Mouse (Mus musculus) kidney, postnatal 36 days (tissue): ENCODE measurements around the gene Dnajb12.

Experiments used
- DNase-seq, 2 experiments: peaks; one replicate each; pipeline ENCODE4 v3.0.0; 2021 to 2022; ENCODE audit warnings: mixed read lengths in 2 of 2

Gene Dnajb12

DNA sequence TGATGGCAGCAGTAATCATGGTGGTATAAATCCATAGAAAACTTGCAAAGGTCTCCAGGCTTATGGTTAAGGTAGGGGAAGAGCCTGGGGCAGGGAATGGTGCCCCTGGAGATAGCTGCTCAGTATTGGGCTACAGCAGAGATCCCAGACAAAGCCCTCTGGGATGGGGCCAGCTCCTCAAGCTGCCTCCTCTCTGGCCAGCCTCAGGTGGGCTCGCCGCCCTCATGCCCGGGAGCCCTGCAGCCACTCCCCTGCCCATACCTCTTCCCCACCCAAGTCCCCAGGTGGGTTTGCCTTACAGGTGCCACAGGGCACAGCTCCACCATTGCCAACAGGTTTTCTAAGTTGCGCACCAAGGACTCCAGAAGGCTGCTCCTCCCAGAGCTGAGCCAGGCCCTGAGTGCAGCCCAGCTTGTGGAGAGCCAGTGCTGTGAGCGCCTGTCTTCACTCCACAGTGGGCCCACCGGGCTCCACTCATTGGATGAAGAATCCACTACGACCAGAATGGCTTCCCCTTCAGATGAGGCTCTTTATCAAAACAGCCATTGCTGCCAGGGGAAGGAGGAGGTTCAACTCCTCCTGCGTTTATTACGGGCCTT lies 18.9 kb downstream of the Dnajb12 start:
- no peak for DNase-seq

DNA sequence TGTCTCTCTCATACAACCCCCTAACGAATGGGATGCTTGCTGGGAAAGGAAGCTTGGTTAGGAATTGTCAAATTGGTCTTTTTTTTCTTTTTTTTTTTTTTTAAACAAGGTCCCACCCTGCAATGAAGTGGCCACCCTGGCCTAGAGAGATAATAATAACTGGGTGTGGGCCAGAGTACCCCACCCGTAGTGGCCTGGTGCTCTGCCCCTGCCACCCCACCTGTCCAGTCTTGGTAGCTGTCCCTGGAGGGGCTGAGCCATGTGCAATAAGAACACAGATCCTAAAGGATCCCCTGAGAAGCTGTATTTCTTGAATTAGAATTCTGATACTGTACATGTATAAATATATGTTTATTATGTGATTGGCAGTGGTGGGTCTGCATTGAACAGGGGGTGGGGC lies 19.6 kb downstream of the Dnajb12 start:
- DNase-seq: no peak

- DNase-seq: peak; percentile 92 to 93
Observed at GRCm38 (mm10) chr10:59899341-59900173, 20.2 kb downstream of the Dnajb12 start.

GRCm38 (mm10) chr10:59900174-59900435 lies 20.7 kb downstream of the Dnajb12 start:
- no peak for DNase-seq

GRCm38 (mm10) chr10:59900939-59901338 lies 21.6 kb downstream of the Dnajb12 start:
- DNase-seq: no peak

GRCm38 (mm10) chr10:59901463-59901862 lies 22.1 kb downstream of the Dnajb12 start:
- DNase-seq: no peak

GRCm38 (mm10) chr10:59901986-59902605 lies 22.7 kb downstream of the Dnajb12 start:
- DNase-seq: no peak

GRCm38 (mm10) chr10:59902606-59902990 lies 23.2 kb downstream of the Dnajb12 start:
- DNase-seq: no peak

- DNase-seq: no peak
Observed at GRCm38 (mm10) chr10:59903170-59903569, 23.8 kb downstream of the Dnajb12 start.

DNA sequence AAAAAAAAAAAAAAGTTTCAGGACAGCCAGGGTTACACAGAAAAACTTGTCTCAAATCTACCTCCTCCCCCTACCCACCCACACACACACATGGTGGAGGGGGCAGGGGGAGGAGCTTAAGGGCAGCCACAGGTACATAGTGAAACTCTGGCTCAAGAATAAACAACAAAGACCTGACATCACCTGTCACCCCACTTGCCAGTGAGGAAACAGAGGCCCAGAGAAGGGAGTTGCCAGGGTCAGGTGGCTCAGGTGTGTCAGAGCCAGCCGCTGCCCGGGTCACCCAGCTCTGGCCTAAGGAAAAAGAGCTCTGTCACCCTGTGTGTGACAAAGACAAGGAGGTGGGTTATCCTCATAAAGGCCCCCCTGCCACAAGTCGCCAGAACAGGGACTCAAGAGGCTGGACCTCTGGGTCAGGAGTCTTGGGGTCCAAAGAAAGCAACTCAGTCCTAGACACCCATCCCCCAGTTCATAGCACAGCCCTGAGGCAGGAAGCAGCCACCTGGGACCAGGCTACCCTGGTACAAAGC lies 27.8 kb downstream of the Dnajb12 start:
- no peak for DNase-seq

DNA sequence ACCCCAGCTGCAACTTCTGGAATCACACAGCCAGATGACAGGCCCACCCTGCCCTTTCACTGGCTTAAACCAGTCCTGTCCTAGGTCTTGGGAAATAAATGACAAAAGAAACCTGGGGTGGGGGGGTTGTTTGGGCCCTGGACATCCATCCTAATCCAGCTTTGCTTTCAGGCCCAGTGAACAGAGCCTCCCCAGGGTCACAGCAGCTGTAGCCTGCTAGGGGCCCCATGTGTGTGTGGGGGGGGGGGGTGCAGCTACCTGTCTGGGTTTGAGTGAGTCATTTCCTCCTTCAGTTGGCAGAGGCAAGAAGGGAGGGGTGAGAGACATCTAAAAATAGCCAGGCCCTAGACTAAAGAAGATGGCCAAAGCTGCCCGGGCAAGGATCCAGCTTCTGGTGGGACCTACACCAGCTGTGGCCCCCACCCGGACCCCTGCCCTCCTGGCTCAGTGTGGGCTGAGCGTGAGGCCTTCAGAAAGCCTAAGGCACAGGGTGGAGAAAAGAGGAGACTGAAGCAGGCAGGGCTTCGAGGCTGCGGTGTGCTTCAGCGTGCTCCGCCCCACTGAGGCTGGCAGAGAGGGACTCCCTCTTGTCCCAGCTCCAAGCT lies 28.4 kb downstream of the Dnajb12 start:
- peak; percentile 45 to 50 for DNase-seq

DNA sequence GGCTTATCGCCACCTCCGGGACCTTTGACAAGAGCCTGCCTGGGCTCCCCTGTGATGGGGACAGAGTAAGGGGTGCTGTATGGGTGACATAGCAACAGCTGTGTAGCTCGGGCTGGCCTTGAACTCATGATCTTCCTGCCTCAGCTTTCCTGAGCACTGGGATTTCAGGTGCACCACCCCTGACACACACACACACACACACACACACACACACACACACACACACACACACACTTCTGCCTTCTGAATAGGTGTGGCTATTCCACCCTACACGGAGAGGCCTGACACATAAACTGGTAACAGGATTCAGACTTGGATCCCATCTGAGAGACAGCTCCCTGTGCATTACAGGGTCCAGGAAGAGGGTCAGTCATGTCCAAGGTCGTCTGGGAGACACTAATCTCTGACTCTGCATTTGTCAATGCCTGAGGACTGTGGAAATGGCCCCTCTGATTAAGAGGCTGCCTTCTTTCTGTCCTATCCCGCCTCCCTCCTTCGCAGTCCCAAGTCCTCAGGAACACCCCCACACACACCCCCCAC lies 29.5 kb downstream of the Dnajb12 start:
- DNase-seq: no peak

- DNase-seq: peak; percentile 76 to 81
Observed at GRCm38 (mm10) chr10:59909357-59909847, 30.0 kb downstream of the Dnajb12 start.

GRCm38 (mm10) chr10:59911091-59911490 lies 31.7 kb downstream of the Dnajb12 start:
- DNase-seq: peak in 1 of 2 experiments; percentile 51

DNA sequence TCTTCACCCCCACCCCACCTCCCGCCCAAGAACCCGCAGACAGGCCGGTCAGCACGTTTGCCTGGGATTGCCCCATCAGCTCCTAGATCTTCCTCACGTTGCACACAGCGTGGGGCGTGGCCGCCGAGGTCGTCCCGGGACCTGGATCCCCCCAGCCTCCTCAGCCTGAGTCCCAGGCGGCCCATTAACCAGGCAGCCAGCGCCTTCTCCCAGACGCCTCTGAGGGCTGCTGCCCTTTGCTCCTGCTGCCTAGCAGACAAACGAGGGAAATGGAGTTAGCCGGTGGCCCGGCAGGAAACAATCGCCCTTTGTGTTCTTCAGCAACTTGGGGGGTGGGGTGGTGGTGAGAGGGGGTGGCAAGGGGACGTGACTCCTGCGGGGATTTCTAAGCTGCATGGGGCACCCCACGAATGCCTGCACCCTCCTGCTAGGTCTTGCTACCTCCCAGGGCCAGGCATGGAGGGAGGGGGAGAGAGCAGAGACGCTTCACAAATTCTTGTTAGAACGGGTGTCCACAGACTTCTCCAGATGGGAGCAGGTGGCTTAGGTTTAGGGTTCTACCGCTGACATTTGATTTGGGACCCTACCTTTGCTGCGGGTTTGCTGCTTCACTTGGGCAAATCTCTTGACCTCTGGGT lies 32.3 kb downstream of the Dnajb12 start:
- DNase-seq: peak; percentile 72 to 76

DNA sequence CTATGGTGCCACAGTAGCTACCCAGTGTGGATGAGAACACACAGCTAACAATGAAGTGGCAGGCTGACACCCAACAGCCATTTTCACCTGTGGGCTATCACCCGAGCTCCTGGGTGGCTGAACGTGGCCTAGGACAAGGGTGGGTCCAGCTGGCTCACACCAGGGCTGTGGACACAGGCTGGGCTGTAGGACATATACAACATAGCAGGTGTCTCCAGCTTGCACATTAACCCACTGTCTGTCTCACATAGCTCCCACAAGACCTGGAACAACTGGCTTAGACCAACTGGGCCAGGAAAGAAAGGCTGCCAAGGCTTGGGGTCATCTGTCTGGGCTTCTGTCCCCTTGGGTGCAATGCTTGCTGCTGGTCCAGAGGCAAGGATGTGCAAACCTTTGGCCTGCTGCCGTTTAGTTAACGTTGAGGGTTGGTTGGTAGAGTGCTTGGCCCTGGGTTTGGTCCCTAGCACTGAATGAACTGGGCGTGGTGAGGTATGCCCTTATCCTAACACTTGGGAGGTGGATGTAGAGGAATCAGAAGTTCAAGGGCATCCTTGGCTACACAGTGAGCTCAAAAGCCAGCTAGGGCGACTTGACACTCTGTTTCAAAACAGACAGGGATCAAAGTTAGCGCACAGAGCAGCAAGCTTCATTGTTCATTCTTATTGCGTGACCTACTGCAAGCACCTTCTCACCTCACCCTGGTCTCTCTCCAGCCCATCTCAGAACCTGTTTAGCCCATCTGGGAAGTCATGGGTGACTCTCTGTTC lies 36.0 kb downstream of the Dnajb12 start:
- no peak for DNase-seq

- peak; percentile 86 to 94 for DNase-seq
Observed at GRCm38 (mm10) chr10:59916159-59916558, 36.8 kb downstream of the Dnajb12 start.

- peak; percentile 51 to 54 for DNase-seq
Observed at GRCm38 (mm10) chr10:59916649-59917048, 37.3 kb downstream of the Dnajb12 start.

DNA sequence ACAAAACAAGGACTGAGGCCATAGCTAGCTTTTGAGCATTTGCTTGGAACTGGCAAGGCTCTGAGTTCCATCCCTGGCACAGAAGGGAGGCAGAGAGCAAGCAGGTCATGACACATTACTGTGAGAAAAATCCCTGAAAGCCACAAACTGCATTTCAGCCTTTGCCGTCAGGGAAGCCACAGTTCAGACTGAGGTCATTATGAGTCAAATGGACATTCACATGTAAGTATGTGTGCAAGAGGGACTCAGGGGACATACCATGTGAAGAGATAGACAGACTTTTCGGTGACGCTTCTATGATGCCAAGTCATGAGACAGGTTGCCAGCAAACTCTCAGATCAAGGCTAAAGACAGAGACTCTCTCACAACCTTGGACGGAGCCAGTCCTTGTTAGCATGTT lies 38.8 kb downstream of the Dnajb12 start:
- no peak for DNase-seq

DNA sequence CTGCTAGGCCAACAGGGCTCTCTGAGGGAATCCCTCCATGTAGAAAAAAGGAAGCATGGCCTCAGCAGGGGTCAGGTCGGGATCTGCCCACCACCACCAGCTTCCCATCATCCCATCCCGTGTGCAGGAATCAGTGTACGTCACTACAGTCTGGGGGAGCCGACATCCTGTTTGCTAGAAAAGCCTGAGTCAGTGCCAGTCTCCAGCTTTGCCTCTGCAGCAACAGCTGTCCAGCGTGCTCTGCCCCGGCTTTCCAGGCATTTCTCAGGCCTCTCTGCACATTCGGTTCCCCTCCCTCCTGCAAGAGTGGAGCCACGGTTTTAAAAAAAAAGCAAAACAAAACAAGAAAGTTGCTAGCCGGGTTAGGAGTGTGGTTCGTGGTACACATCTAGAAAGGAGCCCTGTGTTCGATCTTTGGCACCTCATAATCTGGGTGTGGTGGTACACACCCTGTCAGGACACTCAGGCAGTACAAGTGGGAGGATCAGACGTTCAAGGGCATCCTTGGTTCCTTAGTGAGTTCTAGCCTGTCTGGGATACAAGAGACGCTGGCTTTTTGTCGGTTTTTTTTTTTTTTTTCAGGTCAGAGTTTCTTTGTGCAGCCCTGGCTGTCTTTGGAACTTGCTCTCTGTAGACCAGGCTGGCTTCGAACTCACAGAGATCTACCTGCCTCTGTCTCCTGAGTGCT lies 40.3 kb downstream of the Dnajb12 start:
- peak; percentile 55 to 73 for DNase-seq

DNA sequence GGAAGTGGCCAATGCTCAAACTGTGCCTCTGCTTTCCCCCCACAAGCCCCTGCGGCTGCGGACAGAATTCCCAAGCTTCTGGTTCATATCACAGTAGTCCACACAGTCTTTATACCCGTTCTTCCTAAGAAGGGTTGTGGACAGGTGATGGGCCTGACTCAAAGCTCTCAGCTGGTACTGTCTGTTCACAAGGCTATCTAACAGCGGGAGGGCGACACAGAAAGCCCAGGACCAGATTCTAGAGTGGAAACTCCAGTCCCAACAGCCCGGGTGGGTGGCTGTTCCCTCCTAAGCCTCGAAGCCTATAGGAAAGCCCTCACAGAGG lies 41.1 kb downstream of the Dnajb12 start:
- no peak for DNase-seq
